Mouse (Mus musculus) megakaryocyte-erythroid progenitor cell, adult 5-6 weeks (primary cell): ENCODE measurements at regions not wholly inside any gene's neighbourhood (a gene's known extent, or its start where the extent isn't known, plus 50 kb on each side); places are given as distances from the start of the nearest gene placed in this dataset.

Source experiments
- ATAC-seq: replicated peaks from 2 replicates; pipeline ENCODE4 v1.8.0; 2016; ENCODE audit warnings: mild to moderate bottlenecking, inconsistent platforms; ENCODE audit not compliant: severe bottlenecking, poor library complexity, low FRiP score, low TSS enrichment

DNA sequence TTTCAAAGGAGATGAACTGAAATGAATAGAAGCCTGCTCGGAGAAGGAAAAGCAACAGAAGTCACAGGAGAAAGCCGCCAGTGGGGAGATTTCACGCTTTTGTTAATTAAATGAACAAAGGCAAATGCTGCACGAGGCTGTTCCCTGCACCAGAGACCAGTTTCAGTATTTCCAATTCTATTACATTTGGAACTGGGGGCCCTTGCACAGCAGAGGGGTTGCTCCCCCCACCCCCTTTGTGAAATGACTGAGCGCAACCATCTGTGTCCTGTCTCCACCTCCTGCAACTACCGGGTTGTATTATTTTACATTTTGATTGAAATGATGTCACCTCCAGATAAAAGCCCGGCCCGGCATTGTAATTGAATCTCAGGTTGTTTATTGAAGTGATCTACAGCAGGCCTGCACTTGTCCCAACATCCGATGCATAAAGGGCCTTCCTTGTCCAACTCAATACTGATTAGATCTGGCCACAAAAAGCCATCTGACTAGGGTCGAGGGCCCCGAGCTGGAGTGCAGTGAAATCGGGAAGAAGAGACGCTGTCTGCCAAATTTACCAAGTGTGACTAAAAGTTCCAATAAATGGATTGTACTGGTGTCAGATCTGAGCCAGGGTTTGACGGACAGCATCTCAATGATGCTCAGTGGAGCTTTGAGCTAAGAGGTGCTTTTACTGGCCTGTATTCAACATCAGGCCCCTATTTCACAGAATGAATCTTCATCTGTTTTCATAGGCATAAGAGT, 152.9 kb upstream of the Irx4 start:
- ATAC-seq: no peak

DNA sequence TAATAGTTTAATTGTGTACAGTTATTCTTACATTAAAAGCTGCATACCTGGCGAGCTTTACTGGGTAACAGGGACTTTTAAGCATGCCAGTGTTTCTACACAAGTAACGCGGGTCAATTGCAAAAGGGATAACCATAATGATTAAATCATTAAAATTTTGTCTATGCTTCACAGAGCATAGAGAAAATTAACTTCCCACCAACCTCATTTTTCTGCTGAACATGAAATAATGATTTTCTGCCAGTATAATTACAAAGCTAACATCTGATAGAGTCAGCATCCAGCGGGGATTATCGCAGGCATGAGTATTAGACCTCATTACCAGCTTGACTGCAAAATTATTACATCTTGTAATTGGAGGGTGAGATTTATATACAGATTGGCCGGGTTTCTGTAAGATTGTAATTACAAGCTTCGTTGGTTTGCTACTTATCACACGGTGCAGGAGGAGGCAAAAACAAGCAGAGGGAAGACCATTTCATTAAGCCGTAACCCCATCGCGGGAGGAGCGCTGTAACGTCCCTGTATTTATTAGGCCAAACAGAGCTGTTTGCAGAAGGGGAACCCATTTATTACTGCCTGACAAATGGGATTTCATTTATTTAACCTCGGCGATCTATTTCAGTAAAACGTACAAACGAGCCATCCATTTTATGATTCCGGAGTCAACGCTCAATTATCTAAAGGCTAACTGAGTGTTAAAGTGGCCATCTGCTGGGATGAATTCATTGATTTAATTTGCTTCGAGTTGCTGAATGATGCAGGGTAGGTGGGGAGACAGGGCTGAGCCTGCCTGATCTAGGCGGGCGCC, 143.3 kb upstream of the Irx4 start:
- no peak for ATAC-seq

DNA sequence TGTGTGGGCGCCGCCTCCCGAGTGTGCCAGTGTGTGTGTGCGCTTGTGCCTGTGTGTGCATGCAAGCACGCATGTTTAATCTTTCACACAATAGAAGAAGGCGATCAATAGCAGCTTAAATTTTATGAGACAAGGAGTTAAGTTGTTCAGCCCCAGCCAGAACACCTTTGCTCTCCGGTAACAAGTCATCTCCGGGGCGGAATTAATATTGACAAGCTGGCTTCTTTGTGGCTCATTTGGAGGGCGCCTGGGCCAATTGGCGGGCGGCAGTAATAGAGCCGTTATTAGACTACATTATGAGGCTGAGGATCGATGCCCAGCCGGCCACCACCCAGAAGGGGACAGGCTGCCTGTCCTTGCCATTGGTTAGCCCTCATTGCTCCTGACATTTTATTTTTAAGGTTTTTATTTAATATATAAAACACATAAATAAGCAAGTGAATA, 142.6 kb upstream of the Irx4 start:
- no peak for ATAC-seq

- no peak for ATAC-seq
These were observed 137.3 kb upstream of the Irx4 start for GRCm38 (mm10) chr13:73122945-73123344.

GRCm38 (mm10) chr13:73131270-73131669, 129.0 kb upstream of the Irx4 start:
- no peak for ATAC-seq

GRCm38 (mm10) chr13:73132746-73133145, 127.5 kb upstream of the Irx4 start:
- no peak for ATAC-seq

DNA sequence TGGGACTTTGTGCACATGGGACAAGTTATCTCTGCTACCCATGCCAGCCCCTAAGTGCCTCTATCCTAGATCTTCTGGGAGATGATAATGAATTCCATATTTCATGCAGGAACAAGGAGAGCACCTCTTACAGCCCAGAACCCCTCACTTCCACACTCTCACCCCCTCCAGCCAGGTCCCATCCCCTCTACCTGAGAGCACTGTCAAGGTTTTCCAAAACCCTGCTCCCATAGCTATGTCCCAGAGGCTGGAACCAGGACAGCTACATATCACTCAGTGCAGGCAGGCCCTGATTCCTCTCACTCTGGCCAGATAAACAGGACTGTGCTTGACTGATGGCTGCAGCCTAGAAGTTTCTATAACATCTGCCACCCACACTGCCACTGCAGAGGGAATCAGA, 125.3 kb upstream of the Irx4 start:
- no peak for ATAC-seq

DNA sequence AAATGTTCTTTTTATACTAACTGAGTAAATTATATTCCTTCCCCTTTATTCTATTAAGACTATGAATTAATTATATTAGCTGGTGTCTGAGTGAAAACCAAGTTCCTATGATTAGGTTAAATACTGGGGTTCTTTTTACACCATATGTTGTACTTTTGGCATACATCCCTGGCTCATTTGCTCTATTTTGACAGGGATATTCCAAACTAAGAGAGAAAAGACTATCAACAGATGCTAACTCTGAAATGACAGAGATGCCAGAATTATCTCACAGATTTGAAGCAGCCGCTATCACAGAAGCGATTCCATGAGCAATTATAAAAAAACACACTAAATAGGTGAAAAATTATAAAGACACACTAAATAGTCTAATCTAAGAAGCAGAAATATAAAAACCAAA, 119.0 kb upstream of the Irx4 start:
- ATAC-seq: no peak

DNA sequence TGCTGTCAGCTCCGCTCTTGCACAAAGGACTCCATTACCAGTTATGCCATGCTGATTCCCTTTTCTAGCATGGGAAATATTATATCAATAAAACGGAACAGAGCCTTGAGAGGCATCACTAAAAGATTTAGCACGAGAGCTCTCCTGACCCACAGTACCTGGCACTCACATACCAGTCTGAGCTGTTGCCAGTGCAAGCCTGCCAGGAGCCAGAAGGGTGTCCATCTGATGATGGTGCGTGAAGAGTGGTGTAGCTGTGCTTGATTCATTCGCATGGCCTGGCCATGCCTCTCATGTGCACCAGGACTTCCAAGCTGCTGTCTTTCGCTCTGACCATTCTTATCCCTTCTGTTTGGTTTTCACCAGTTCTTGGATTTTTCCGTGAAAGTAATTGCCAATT, 102.3 kb upstream of the Irx4 start:
- ATAC-seq: no peak

GRCm38 (mm10) chr13:73159454-73159853, 100.8 kb upstream of the Irx4 start:
- ATAC-seq: no peak

GRCm38 (mm10) chr13:73159865-73160264, 100.4 kb upstream of the Irx4 start:
- ATAC-seq: no peak

DNA sequence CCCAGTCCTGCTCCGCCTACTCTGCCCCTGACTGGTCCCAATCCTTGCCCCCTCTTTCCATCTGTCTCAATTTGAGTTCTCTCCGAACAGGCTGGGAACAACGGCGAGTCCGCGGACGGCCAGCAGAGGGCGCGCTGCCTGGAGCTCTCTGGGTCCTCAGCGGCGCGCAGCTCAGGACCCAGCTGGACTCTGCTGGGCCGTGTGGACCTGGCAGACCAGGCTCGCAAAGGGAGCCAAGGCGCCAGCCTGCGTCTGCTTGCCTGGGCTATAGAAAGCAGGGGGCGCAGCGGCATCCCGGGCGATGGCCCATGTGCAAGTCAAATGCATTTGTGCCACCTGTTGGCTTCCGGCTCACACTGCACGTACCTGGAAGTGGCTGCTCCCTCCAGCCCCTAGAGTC, 100.0 kb upstream of the Irx4 start:
- ATAC-seq: peak; percentile 94

DNA sequence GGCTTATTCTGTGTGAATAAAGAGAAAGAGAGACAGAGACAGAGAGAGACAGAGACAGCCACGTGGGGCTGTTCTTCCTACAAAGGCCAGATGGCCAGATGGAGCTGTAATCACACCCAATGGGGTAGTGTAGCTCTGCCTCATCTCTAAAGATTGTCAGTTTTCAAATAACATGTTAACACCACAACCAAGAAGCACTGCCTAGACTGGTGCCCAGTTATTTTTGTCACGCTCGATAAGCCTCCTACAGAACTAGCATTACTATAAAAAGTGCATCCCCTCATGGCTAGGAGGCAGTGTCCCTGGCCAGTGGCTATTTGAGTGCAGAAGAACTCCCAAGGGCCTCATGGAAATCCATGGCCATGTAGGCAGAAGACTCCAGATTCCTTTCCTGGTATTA, 90.0 kb upstream of the Irx4 start:
- no peak for ATAC-seq

DNA sequence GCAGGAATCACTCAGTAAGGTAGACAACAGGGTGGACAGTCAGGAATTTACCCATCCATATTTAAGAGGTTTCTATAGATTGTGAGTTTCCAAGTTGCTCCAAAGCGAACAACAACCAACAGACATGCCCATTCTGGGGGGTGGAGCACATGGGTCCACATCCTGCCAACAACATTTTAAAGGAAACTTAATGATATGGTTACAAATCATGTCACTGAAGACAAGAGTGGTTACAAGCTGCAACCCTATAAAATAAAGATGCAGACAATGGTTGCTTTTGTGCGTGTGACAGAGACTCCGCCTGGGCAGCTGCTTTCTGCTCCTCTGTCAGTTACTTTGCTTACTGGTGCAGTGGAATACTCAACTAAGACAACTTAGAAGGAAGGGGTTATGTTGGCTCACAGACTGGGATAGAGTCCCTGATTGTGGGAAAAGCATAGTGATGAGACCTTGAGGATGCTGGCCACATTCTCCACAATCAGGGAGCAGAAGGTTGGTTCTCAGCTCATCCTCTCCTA, 52.3 kb upstream of the Irx4 start:
- no peak for ATAC-seq
